Mouse (Mus musculus) Muller cell, postnatal 12 days (primary cell): Measurements from ENCODE around the gene Dlg3.
A peak's percentile ranks its signal among the peaks of the same experiment; 100 is the strongest.

Experiments used
- DNase-seq: peaks from one replicate; pipeline ENCODE4 v3.0.0-alpha.2; 2015; ENCODE audit errors: inconsistent ontology term

The Dlg3 gene

GRCm38 (mm10) chrX:100797370-100797769 lies 29.8 kb downstream of the Dlg3 start:
- no peak for DNase-seq

DNA sequence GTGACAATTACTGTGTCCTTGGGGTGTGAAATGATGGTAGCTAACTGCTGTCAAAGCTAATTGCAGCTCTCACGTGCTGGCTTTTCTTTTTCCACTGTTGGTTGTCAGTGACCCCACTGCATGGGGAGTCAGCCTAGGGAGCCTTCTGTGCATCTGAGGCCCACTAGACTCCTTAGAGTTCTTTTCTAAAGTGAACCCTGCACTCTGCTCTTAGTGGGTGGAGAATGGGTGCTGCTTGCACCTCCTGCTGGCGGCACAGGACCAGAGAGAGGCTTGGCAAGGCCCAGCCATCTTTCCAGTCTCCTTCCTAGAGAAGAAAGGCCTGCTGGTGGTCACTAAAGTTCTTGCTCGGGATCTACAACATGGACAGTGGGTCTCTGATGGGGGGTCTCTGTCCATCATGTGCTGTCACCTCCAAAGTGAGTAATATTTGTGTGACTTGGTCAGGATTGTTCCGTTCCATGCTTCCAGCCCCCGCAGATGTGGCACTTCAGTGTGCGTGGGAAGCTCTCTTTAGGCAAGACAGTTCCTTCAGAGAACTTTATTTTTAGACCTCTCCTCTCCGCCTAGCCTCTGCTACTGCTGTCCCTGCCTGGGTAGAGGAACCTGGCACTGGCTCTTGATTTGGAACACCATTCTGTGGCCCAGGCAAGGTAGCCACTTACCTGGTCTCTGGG lies 30.5 kb downstream of the Dlg3 start:
- no peak for DNase-seq

- no peak for DNase-seq
Measured at GRCm38 (mm10) chrX:100800643-100801042, 33.1 kb downstream of the Dlg3 start.

GRCm38 (mm10) chrX:100802034-100802433 lies 34.5 kb downstream of the Dlg3 start:
- no peak for DNase-seq

GRCm38 (mm10) chrX:100811129-100811528 lies 43.6 kb downstream of the Dlg3 start:
- no peak for DNase-seq

DNA sequence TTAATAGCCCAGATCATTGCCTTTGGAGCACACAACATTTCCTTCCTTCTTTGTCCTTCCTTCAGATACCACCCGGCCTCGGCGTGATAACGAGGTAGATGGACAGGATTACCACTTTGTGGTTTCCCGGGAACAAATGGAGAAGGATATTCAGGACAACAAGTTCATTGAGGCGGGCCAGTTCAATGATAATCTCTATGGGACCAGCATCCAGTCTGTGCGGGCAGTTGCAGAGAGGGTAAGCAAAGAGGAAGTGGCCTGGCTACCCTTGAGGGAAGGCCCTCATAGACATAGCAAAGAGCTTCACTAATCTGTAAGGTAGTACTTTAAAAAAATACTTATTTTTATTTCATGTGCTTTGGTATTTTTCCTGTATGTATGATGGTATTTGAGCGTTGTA lies 46.6 kb downstream of the Dlg3 start:
- no peak for DNase-seq

GRCm38 (mm10) chrX:100815766-100816165 lies 48.2 kb downstream of the Dlg3 start:
- DNase-seq: peak; percentile 44

DNA sequence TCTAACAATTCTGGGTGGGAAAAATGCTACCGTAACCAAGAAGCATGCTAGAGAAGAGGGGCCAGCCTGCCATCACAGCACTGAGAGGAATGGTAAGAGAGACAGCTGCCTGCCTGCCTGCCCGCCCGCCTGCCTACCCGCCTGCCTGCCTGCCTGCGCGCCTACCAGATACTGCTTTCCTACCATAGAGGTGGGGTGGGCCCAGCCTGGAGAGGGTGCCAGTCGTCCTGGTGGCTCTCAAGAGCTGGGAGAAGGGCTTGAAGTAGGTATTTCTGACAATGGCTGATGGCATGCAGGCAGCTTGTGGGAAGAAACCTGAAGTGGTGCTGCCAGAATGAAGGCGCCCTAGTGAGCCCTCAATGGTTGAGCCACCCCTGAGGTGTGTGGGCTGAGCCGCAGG lies 51.2 kb downstream of the Dlg3 start:
- no peak for DNase-seq

DNA sequence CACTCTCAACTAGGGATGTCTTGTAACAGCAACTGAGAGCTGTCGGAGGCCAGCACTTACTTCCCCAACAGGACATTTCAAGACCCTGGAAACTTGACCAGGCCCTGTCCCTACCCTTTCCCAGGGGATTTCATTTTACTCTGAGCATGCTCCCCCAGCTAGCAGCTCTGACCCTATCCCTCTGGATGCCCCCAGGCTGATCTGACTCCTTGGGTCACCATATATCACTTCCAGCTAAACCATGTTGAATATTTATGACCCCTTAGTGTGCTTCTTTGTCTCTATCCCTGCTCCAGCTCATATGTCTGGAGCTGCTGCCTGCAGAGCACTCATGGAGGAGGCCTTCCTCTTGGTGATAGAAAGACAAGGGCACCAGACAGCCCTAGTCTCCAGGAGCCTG lies 53.6 kb downstream of the Dlg3 start:
- no peak for DNase-seq

DNA sequence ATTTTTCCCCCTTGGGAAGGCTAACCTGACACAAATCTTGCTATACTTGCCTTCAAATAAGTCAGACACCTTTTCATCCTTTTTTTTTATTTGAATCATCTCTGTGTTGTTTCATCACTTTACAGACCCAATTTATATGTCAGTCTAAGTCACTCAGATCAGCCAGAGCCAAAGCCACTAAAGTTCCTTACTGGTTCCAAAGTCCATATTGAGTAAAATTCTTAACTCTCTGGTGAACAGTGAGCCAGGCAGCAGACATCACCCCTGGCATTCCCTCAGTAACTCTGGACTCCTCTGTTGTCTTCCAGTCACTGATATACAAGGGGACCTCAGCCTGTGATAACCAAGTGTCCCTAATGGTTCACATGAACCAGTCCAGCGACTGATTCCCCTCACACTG lies 58.0 kb downstream of the Dlg3 start:
- DNase-seq: no peak

- DNase-seq: no peak
Measured at GRCm38 (mm10) chrX:100832806-100833205, 65.3 kb downstream of the Dlg3 start.

GRCm38 (mm10) chrX:100839211-100839610 lies 71.7 kb downstream of the Dlg3 start:
- no peak for DNase-seq
